Mouse (Mus musculus) mammary gland, adult 2 months (tissue): ENCODE data around the gene Car5b. TPM values are rescaled to one million over a fixed set of nuclear protein-coding genes. Genes with fewer than 3 reads are reported as not detected.

Source experiments
- polyA plus RNA-seq: library from polyadenylated mRNA; depleted of rRNA; stranded (reverse); fragments of >200 nt; gene quantifications from 2 replicates; pipeline ENCODE4 v1.2.3, GENCODE M21; 2012; ENCODE audit warnings: low replicate concordance; rRNA removed

The Car5b gene
- 40.7 and 80.7 TPM in 2 replicates for polyA plus RNA-seq

GRCm38 (mm10) chrX:164027607-164028289, at the start of gene Car5b:
Car5b (minus strand) TSS chrX:164027997.

GRCm38 (mm10) chrX:164076040-164076775, 48.4 kb upstream of the Car5b start, which contains the start of gene Siah1b:
Siah1b (minus strand) TSS chrX:164076493.

GRCm38 (mm10) chrX:163958467-163958875, 69.3 kb downstream of the Car5b start, which contains the start of gene Zrsr2:
Zrsr2 (minus strand) TSS chrX:163958661.

Other genes with a start within 250 kb of the Car5b start
- gene Ap1s2, start 119.0 kb downstream of the Car5b start, polyA plus RNA-seq: 1.7 and 7.5 TPM in 2 replicates
- 4.5 and 9.2 TPM in 2 replicates for gene Zrsr2, start 69.3 kb downstream of the Car5b start, polyA plus RNA-seq
- 3.5 and 5.2 TPM in 2 replicates for gene Siah1b, start 48.5 kb upstream of the Car5b start, polyA plus RNA-seq
- not detected in 2 replicates for gene Cltrn, start 60.8 kb upstream of the Car5b start, polyA plus RNA-seq
- 0.04 and 0.23 TPM in 2 replicates for gene Ace2, start 111.3 kb upstream of the Car5b start, polyA plus RNA-seq
- 0.13 and 0.56 TPM in 2 replicates for gene Bmx, start 230.2 kb upstream of the Car5b start, polyA plus RNA-seq
- gene Pir, start 241.4 kb upstream of the Car5b start, polyA plus RNA-seq: 4.8 and 5.0 TPM in 2 replicates